Mouse (Mus musculus): ENCODE measurements around the gene Cuedc1.

DNA sequence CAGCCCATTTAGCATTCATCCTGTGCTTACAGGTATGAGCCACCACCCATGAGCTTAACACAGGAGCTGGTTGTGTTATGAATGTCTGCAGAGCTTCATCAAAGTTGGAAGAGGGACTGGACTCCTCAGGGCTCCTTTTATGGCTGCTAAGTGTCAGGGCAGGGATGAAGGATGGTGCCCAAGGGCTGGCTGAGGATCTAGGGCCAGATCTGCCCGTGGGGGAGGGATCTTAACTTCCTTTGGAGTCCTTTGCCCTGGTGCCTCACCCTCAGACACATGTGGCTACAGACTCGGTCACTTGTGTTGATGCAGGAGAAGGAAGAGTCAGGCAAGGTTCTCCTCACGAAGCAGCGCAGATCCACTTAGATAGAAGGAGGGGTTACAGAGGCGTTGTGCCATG, 62.5 kb downstream of the Cuedc1 start:
- TF ChIP-seq CTCF (IDR thresholded peaks at IDR 0.05; ENCODE audit: insufficient read depth, low read depth, low read length) (no peak), POLR2A (IDR thresholded peaks at IDR 0.05; ENCODE audit: insufficient read depth, low read depth, low read length) (no peak)
